Mouse (Mus musculus): ENCODE measurements around the gene Aak1.

- TF ChIP-seq CTCF (conservative IDR thresholded peaks at IDR 0.05; ENCODE audit: low read length) (no peak), POU5F1 (IDR thresholded peaks at IDR 0.05; ENCODE audit: borderline replicate concordance, low read length) (no peak), NANOG (IDR thresholded peaks at IDR 0.05; ENCODE audit: borderline replicate concordance, low read length) (no peak)
Observed at GRCm38 (mm10) chr6:86876451-86876850, 27.1 kb downstream of the Aak1 start.

Data from E14TG2a.4 (cell line).